Mouse (Mus musculus) mouse embryonic stem cell (cell line): Measurements from ENCODE around the gene Slc6a14.

ENCODE experiments used
- in situ Hi-C, 2 experiments: fragments of 300-500 bp; cut with MboI; formaldehyde crosslinking; loops; 1 replicate in 1 of 2; 3 replicates in 1 of 2; pipeline ENCODE4 v1.14.3; 2019 to 2020; ENCODE audit warnings: low sequenced_read_pairs in 2 of 2, low pct_unique_long_range_greater_than_20kb in 1 of 2, mixed read lengths in 1 of 2; ENCODE audit not compliant: unreplicated experiment in 1 of 2

The Slc6a14 gene

DNA sequence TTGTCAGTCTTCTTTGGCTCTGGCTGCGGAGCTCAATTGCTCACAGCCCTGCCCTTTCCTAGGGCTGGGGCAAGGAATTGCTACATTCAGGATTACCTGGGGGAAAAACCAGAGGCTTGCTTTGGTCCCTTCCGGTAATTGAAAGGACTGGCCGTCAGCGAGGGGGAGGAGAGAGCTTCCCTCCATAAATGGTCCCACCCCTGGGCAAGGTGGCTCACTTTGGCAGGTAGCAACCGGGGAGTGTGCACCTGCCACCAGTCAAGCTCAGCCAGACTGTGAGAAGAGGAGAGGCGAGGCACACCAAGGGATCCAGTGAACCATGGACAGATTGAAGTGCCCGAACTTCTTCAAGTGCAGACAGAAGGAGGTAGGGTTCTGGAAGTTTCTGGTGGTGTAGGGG lies at the start of gene Slc6a14:
Gene Slc6a14, plus strand, starts transcription at position 68 of the 400 bp plus-strand sequence.
- in situ Hi-C loops: no loop called here

DNA sequence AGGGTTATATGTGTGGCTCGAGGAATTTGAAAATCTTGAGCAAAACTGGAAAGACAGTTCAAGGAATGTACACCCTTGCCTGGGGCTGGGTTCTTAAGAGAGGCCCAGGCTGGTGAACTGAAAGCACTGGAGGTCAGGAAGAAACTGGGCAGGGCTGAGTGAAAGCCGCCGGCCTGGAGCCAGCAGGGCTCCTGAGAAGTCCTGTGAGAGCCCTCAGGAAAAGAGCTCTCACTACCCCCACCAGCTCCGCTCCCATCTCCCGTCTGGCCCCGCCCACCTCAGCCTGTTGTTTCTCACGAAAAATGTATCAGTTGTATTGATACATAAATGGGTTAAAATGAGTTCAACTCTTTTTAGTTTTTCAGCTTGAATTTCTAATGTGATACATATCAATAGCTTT lies 43.8 kb upstream of the Slc6a14 start:
- in situ Hi-C loops: no loop called here

DNA sequence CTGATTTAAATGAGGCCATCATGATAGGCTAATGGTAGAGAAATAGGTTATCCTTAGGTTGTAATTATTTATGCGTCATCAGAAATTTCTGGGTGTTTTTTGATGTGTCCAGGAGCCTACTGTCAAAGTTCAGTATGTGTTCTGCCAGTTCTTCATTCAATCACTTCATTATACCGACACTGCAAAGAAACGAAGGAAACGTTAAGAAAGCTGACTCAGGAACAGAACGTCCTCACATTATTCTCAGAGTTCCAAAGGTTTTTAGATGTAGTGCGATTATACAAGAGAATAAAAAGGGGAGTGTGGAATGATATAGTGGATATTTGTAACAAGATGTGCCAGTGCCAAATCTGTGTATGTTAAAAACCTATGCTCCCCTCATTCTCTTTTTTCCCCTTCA lies 19.5 kb upstream of the Slc6a14 start:
- in situ Hi-C loops: no loop called here

DNA sequence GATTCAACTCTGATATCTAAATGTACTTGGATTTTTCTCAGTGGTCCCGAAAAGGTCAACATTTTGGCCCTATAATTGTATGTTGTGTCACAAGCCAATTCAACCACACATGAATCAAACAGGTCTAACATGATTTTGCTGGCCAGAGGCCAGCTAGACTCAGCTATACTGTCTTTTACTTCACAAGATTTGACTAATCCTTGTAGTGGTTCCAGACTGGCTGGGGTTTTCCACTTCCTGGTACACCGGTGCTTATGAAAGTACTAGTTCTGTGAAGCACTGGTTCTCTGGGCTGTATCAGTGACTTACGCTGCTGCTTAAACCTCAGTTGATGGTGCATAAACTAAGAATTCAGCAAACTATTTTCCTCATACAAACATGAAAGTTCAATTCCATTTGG lies 19.0 kb upstream of the Slc6a14 start:
- in situ Hi-C loops: no loop called here

DNA sequence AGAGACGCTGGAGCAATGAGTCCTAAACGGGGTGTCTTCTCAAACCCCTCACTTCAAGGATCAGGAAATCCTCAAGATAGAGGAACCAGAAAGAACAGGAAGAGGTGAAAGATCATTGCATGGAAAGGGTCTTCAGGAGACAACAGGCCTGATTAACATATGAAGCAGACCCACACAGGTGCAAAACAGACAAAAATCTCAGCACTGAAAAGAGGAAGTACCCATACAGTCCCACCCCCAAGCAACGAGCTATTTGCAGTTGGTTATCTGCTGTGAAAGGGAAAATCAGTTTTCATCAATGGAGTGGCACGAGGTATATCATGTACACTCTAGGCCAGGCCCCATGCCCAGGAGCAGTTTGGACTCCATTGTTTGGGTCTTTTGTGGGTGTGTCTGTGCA lies 13.1 kb upstream of the Slc6a14 start:
- in situ Hi-C loops: no loop called here

DNA sequence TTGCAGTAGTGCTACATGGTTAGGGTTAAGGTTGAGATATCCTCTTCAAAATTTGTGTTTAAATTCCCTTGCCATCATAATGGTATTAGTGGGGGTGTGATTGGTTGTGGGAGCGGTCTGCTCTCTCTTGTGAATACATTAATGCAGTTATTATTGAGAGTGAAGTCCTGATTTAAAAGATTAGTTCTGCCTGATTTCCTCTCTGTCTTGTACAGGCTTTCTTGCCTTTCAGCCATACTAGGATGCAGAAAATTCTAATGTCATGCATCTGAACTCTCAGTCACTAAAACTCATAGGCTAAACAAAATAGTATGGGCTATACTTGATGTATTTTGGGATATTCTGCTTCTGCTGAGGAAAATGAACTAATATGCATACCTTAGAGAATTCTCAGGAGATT lies 10.2 kb upstream of the Slc6a14 start:
- in situ Hi-C loops: no loop called here

DNA sequence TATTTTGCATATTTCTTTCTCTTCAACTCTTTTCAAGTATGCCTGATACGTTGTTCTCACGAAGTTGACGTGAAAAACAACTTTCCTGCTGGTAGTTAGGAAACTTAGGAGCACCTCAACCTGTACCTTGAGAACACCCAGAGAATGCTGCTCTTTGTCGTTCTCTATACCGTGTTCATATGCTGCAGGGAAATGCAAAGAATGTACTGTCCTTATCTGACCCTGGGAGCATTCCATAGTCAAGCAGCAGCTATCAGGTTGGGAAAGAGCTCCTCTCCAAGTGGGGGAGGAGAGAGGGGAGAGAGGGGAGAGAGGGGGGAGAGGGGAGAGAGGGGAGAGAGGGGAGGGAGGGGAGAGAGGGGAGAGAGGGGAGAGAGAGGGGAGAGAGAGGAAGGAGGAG lies 597 bp downstream of the Slc6a14 start:
- in situ Hi-C loops: no loop called here

DNA sequence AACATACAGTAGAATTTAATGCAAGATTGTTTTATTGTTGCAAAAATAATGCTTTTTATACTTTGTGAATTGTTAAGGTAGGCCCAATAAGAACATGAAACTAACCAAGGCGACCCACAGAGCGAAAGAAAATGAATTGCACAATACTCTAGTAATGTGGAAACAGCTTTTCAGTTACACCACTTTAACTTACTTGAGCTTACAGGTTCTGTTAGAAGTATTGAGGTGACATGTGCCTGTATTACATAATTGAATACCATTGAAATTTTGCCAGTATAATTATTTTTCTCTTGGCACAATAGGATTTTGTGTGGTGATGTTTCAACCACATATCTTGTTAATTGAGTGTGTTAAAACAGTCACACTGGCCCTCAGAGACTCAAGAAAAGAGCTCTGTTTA lies 2.2 kb downstream of the Slc6a14 start:
- in situ Hi-C loops: no loop called here

DNA sequence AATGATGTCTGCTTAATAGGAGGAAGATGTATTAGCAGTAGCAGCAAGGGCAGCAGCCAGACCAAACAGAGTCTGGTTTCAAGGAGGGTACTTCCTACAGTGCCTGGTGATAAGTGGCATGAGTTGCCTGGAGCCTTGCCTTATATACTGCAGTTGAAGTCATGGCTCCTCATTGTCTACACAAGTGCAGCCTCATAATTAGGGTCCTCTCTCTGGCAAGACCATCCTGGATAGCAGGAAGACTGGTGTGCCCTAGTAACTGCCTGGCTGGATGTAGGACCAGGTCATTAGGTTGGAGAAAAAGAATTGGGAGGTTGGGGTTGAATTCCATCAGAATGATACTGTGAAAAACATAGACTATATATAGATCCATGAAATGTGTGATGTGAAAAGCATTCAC lies 30.3 kb downstream of the Slc6a14 start, which contains the start of gene Gm28269:
Gene Gm28269, minus strand, starts transcription at position 101 of the 400 bp plus-strand sequence.
- in situ Hi-C loops: no loop called here
